Mouse (Mus musculus) lung, postnatal 0 days (tissue): ENCODE results near the gene Thrap3. TPM values are rescaled to one million over a fixed set of nuclear protein-coding genes. Genes with fewer than 3 reads are reported as not detected.

Source experiments
- ATAC-seq: fragments of 200-750 bp; cut with Nextera tagmentation; 2 replicates; pipeline ENCODE4 v1.8.0; 2017; ENCODE audit warnings: moderate library complexity
- DNase-seq: peaks from one replicate; pipeline ENCODE4 v3.0.0-alpha.2; 2016; ENCODE audit warnings: low spot score
- H3K27ac ChIP-seq: fragments of 300-500 bp; sonication (generic); 2 replicates; pipeline ENCODE4 v1.5.1; 2014; ENCODE audit warnings: antibody characterized with exemption, mild to moderate bottlenecking, low read length, mixed read lengths
- H3K27me3 ChIP-seq: fragments of 300-500 bp; sonication (generic); replicated peaks from 2 replicates; pipeline ENCODE4 v1.6.1; 2014; ENCODE audit warnings: low read length, mixed read lengths; ENCODE audit not compliant: insufficient read depth
- H3K36me3 ChIP-seq: fragments of 300-500 bp; sonication (generic); 2 replicates; pipeline ENCODE4 v1.6.1; 2014; ENCODE audit warnings: low read length, mixed read lengths; ENCODE audit not compliant: insufficient read depth
- H3K4me1 ChIP-seq: fragments of 300-500 bp; sonication (generic); 2 replicates; pipeline ENCODE4 v1.6.1; 2014; ENCODE audit warnings: antibody characterized with exemption, low read depth, low read length, mixed read lengths; ENCODE audit not compliant: insufficient read depth
- H3K4me2 ChIP-seq: fragments of 300-500 bp; sonication (generic); replicated peaks from 2 replicates; pipeline ENCODE4 v1.6.1; 2014; ENCODE audit warnings: low read depth, mild to moderate bottlenecking, low read length, moderate library complexity, mixed read lengths
- H3K4me3 ChIP-seq: fragments of 300-500 bp; sonication (generic); 2 replicates; pipeline ENCODE4 v1.5.1; 2014; ENCODE audit warnings: low read depth, low read length
- H3K9ac ChIP-seq: fragments of 300-500 bp; sonication (generic); replicated peaks from 2 replicates; pipeline ENCODE4 v1.6.1; 2014; ENCODE audit warnings: low read depth, mild to moderate bottlenecking
- H3K9me3 ChIP-seq: fragments of 300-500 bp; sonication (generic); 2 replicates; pipeline ENCODE4 v1.6.1; 2016; ENCODE audit warnings: low read length, mixed read lengths
- CTCF ChIP-seq: IDR thresholded peaks from 2 replicates; pipeline ENCODE4 v1.5.1; 2016; ENCODE audit warnings: antibody characterized with exemption, mild to moderate bottlenecking
- EP300 ChIP-seq: IDR thresholded peaks from 2 replicates; pipeline ENCODE4 v1.6.1; 2016; ENCODE audit warnings: antibody characterized with exemption, mild to moderate bottlenecking, control low read depth
- WGBS: fragments of 180-500 bp; shearing (Covaris S2); extraction: QIAGEN DNeasy Blood & Tissue Kit; methylation state at CpG from one replicate; pipeline ENCODE4 v1.1.7; 2014; 5-methylcytosine and 5-hydroxymethylcytosine counted together
- polyA plus RNA-seq: library from polyadenylated mRNA; unstranded; fragments of >200 nt; fragmentation: Nextera tagmentation; extraction: Ambion mirVana; gene quantifications from 2 replicates; pipeline ENCODE4 v1.2.1, GENCODE M21; 2015

The Thrap3 gene
- polyA plus RNA-seq, 1 experiment from 2014 or later, result 98.6 TPM

DNA sequence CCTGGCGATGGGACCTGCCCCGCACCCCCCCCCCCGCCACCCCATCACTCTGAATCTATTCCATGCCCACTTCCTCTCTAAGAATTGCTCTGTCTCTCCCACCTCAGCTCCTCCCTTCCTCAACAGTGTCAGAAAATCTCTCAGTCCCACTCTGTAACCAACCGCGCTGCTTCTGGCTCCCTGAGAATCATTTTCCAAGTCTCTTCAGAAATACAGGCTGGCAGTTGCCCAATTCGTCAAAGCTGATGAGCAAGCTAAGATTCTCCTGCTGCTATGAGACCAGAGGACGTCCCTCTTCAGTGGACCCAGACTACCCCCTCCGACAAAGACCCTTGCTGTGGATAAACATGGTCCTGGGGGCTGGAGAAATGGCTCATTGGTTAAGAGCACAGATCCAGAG is 43.1 kb downstream of the Thrap3 start:
- peak; percentile 53 for DNase-seq
- Histone ChIP-seq H3K4me1 (peaks cover 16% of the 10 kb centered on the region), H3K27me3 (no peaks in the 10 kb centered on the region)

DNA sequence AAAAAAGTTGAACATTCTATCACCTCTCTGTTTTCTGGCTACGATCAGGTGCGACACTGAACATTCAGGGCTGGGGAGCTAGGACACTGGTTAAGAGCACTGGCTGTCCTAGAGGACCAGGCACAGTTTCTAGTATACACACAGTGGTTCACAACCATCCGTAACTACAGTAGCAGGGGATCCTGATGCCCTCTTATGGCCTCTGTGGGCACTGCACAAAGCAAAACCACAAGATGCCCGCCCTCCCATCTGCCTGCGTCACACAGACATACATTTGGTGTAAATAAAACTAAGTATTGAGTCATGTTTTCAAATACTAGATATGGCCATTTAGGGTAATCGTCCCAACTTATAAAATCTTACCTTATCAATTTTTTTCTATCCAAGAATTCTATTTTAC is 45.0 kb downstream of the Thrap3 start:
- H3K27me3 ChIP-seq, result no peaks in the 10 kb centered on the region
- H3K4me1 ChIP-seq, result peaks cover 6% of the 10 kb centered on the region; the same call in 1 of the 2 replicates
- no peak for ATAC-seq
- no peak overlapping the region for H3K9ac ChIP-seq
- no peak overlapping the region for H3K4me2 ChIP-seq
- peaks cover 3% of the 10 kb centered on the region; the same call in 1 of the 2 replicates for H3K36me3 ChIP-seq
- DNase-seq, result no peak
- H3K9me3 ChIP-seq, result no peaks in the 10 kb centered on the region
- H3K4me3 ChIP-seq, result no peak overlapping the region
- TF ChIP-seq CTCF (peak; percentile 54), EP300 (no peak)
- H3K27ac ChIP-seq, result no peak overlapping the region
- WGBS, result 92% methylated on average over 6 of the region's 6 CpGs

More for the DNA sequence above, 43.1 kb downstream of the Thrap3 start:
- no peak overlapping the region for H3K4me3 ChIP-seq
- no peak overlapping the region for H3K27ac ChIP-seq
- H3K9ac ChIP-seq, result no peak overlapping the region
- 66% methylated on average over 8 of the region's 8 CpGs for WGBS
- no peak overlapping the region for H3K4me2 ChIP-seq
- ATAC-seq, result no peak
- H3K9me3 ChIP-seq, result no peaks in the 10 kb centered on the region
- TF ChIP-seq EP300, result no peak
- no peak for TF ChIP-seq CTCF
- no peaks in the 10 kb centered on the region; the same call in 1 of the 2 replicates for H3K36me3 ChIP-seq

DNA sequence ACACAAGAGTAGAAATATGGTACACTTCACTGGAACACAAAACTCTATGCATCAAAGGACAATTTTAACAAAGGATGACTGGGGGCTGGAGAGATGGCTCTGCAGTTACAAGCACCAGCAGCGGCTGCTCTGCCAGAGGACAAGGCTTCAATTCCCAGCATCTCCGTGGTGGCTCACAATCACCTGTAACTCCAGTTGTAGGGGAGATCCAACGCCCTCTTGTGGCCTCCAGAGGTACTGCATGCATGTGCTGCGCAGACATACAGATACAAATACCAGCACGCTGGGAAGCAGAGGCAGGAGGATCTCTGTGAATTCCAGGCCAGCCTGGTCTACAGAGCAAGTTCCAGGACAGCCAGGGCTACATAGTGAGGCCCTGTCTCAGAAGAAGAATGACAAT is 45.9 kb downstream of the Thrap3 start:
- TF ChIP-seq CTCF (peak; percentile 85), EP300 (no peak)
- ATAC-seq (no peak), DNase-seq (no peak)
- 58% methylated on average over 5 of the region's 5 CpGs for WGBS
- H3K4me3 ChIP-seq, result no peak overlapping the region
- H3K4me2 ChIP-seq, result no peak overlapping the region
- H3K27me3 ChIP-seq, result no peaks in the 10 kb centered on the region
- H3K9ac ChIP-seq, result no peak overlapping the region
- H3K4me1 ChIP-seq, result peaks cover 6% of the 10 kb centered on the region; the same call in 1 of the 2 replicates
- peaks cover 3% of the 10 kb centered on the region; the same call in 1 of the 2 replicates for H3K36me3 ChIP-seq
- H3K27ac ChIP-seq, result peak overlapping the region; percentile 73; the same call in 1 of the 2 replicates
- no peaks in the 10 kb centered on the region for H3K9me3 ChIP-seq

GRCm38 (mm10) chr4:126155869-126156268 is 46.7 kb downstream of the Thrap3 start:
- Histone ChIP-seq H3K27me3 (no peaks in the 10 kb centered on the region), H3K4me3 (no peak overlapping the region), H3K4me2 (no peak overlapping the region), H3K9me3 (no peaks in the 10 kb centered on the region), H3K36me3 (peaks cover 6% of the 10 kb centered on the region; the same call in 1 of the 2 replicates), H3K27ac (peak overlapping the region; percentile 73), H3K9ac (no peak overlapping the region), H3K4me1 (peaks cover 11% of the 10 kb centered on the region)
- 0% methylated on average over 2 of the region's 2 CpGs for WGBS
- no peak for TF ChIP-seq EP300
- TF ChIP-seq CTCF, result no peak
- DNase-seq (peak; percentile 28), ATAC-seq (peak; percentile 40)

GRCm38 (mm10) chr4:126155183-126155582 is 47.4 kb downstream of the Thrap3 start:
- ATAC-seq (0 out of 2 replicates have a peak, but pooled peaks have one; percentile 8), DNase-seq (peak; percentile 65)
- Histone ChIP-seq H3K4me3 (no peak overlapping the region), H3K9ac (no peak overlapping the region), H3K4me1 (peaks cover 18% of the 10 kb centered on the region), H3K4me2 (no peak overlapping the region), H3K9me3 (no peaks in the 10 kb centered on the region), H3K27me3 (no peaks in the 10 kb centered on the region), H3K27ac (peak overlapping the region; percentile 73), H3K36me3 (peaks cover 6% of the 10 kb centered on the region; the same call in 1 of the 2 replicates)
- 28% methylated on average over 4 of the region's 4 CpGs for WGBS
- peak; percentile 86 for TF ChIP-seq EP300
- no peak for TF ChIP-seq CTCF

DNA sequence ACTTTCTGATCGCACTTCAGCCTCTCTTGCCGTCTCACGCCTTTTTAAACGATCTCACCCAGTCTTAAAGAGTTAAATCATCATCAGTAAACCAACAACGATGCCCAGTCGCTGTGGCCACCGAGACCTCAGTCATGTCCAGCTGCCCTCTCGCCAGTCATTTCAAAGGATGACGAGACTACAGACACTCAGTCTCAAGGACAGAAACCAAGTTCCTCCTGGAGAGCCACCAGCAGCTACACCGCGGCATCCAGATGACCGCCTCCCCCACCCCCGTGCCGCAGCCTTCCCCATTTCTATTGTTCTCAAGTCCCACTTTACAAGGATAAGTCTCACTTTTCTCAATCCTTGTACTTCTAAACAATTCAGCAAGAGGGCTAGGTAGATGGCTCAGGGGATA is 49.7 kb downstream of the Thrap3 start:
- Histone ChIP-seq H3K27me3 (no peaks in the 10 kb centered on the region), H3K9me3 (no peaks in the 10 kb centered on the region), H3K4me1 (peaks cover 22% of the 10 kb centered on the region), H3K36me3 (peaks cover 6% of the 10 kb centered on the region; the same call in 1 of the 2 replicates), H3K4me2 (no peak overlapping the region), H3K4me3 (no peak overlapping the region), H3K27ac (no peak overlapping the region), H3K9ac (no peak overlapping the region)
- TF ChIP-seq CTCF (no peak), EP300 (no peak)
- ATAC-seq (no peak), DNase-seq (no peak)
- 49% methylated on average over 14 of the region's 14 CpGs for WGBS
